In genomic region chr2:178121946-178122665, GRCm38 (mm10) we compare ENCODE assay signal across 15 mouse cellular contexts. TPM values are rescaled to one million over a fixed set of nuclear protein-coding genes. Genes with fewer than 3 reads are reported as not detected.
DNase-seq lines count a peak whose midpoint lies in the region; ATAC-seq and TF ChIP-seq lines count a peak whose summit lies in the region.
"Had no signal": no experiment of that assay in that cellular context is flagged by ENCODE, and none has a peak within 500 bp of the region (broad histone marks: within the 10 kb centered on the region; RNA-seq: fewer than 3 reads in every experiment).

No protein-coding gene starts in this region.

- H3K9me3 ChIP-seq in forebrain, embryonic 11.5 days (ENCODE audit: control insufficient read depth, low read length): no peaks in the 10 kb centered on the region
- no peaks in the 10 kb centered on the region for H3K9me3 ChIP-seq in forebrain, embryonic 13.5 days (replicated peaks)
- H3K9me3 ChIP-seq in embryonic facial prominence, embryonic 12.5 days: no peaks in the 10 kb centered on the region
- H3K9me3 ChIP-seq: liver, embryonic 13.5 days had no signal

- WGBS in forebrain, embryonic 11.5 days: 41% methylated on average over 4 of the region's 4 CpGs
- 39% methylated on average over 4 of the region's 4 CpGs for WGBS in forebrain, embryonic 13.5 days
- 19% methylated on average over 4 of the region's 4 CpGs for WGBS in embryonic facial prominence, embryonic 12.5 days

- TF ChIP-seq CTCF in layer of hippocampus, adult 2 months (conservative IDR thresholded peaks at IDR 0.05): no peak

- H3K27me3 ChIP-seq in forebrain, embryonic 11.5 days (ENCODE audit: control insufficient read depth, insufficient read depth, low read length): peaks cover 14% of the 10 kb centered on the region
- peaks cover 32% of the 10 kb centered on the region for H3K27me3 ChIP-seq in forebrain, embryonic 13.5 days
- peaks cover 25% of the 10 kb centered on the region for H3K27me3 ChIP-seq in embryonic facial prominence, embryonic 12.5 days

- H3K4me1 ChIP-seq in forebrain, embryonic 11.5 days (replicated peaks; ENCODE audit: control insufficient read depth, insufficient read depth, low read length): 0 out of 2 replicates have a peak, but pooled peaks cover 2% of the 10 kb centered on the region
- H3K4me1 ChIP-seq in forebrain, embryonic 13.5 days: peaks cover 10% of the 10 kb centered on the region
- H3K4me1 ChIP-seq in embryonic facial prominence, embryonic 12.5 days: peaks cover 27% of the 10 kb centered on the region
- H3K4me1 ChIP-seq: liver, embryonic 13.5 days had no signal

- no peak overlapping the region for H3K27ac ChIP-seq in forebrain, embryonic 11.5 days (ENCODE audit: low read depth, low read length)
- no peak overlapping the region for H3K27ac ChIP-seq in forebrain, embryonic 13.5 days
- no peak overlapping the region for H3K27ac ChIP-seq in layer of hippocampus, adult 2 months
- H3K27ac ChIP-seq in embryonic facial prominence, embryonic 12.5 days: 0 out of 2 replicates have a peak overlapping the region, but pooled peaks have one; percentile 23
- H3K27ac ChIP-seq: heart, adult 2 months; liver, embryonic 13.5 days had no signal

- no peak for ATAC-seq in forebrain, embryonic 11.5 days (replicated peaks; ENCODE audit: low FRiP score)
- ATAC-seq in forebrain, embryonic 13.5 days: no peak
- ATAC-seq in embryonic facial prominence, embryonic 12.5 days (ENCODE audit: insufficient number of reproducible peaks, insufficient read depth, low FRiP score, low TSS enrichment): peak; percentile 36; the same call in 1 of the 2 replicates
- ATAC-seq: forebrain, postnatal 0 days had no signal

- H3K4me3 ChIP-seq in forebrain, embryonic 11.5 days (ENCODE audit: low read depth, low read length): no peak overlapping the region
- no peak overlapping the region for H3K4me3 ChIP-seq in forebrain, embryonic 13.5 days
- no peak overlapping the region for H3K4me3 ChIP-seq in layer of hippocampus, adult 2 months
- H3K4me3 ChIP-seq in embryonic facial prominence, embryonic 12.5 days: no peak overlapping the region
- H3K4me3 ChIP-seq: heart, adult 2 months; liver, embryonic 13.5 days had no signal

- H3K4me2 ChIP-seq in forebrain, embryonic 11.5 days (ENCODE audit: low read depth, low read length, severe bottlenecking): no peak overlapping the region
- H3K4me2 ChIP-seq in forebrain, embryonic 13.5 days: no peak overlapping the region
- no peak overlapping the region for H3K4me2 ChIP-seq in embryonic facial prominence, embryonic 12.5 days (replicated peaks)
- H3K4me2 ChIP-seq: liver, embryonic 13.5 days had no signal

- H3K9ac ChIP-seq in forebrain, embryonic 11.5 days (ENCODE audit: low read length): no peak overlapping the region
- H3K9ac ChIP-seq in forebrain, embryonic 13.5 days: no peak overlapping the region
- H3K9ac ChIP-seq in embryonic facial prominence, embryonic 12.5 days: no peak overlapping the region
- H3K9ac ChIP-seq: forebrain, postnatal 0 days; liver, embryonic 13.5 days had no signal

- no peaks in the 10 kb centered on the region for H3K36me3 ChIP-seq in forebrain, embryonic 11.5 days (ENCODE audit: control insufficient read depth, insufficient read depth, low read length)
- H3K36me3 ChIP-seq in forebrain, embryonic 13.5 days (ENCODE audit: poor library complexity, severe bottlenecking): no peaks in the 10 kb centered on the region
- no peaks in the 10 kb centered on the region for H3K36me3 ChIP-seq in embryonic facial prominence, embryonic 12.5 days
- H3K36me3 ChIP-seq: liver, embryonic 13.5 days had no signal

- DNase-seq in forebrain, embryonic 11.5 days (ENCODE audit: low spot score): peak; percentile 50
- peak; percentile 1 for DNase-seq in layer of hippocampus, adult 11-12 months (ENCODE audit: low spot score)
- DNase-seq in layer of hippocampus, adult 2 months (ENCODE audit: low spot score in 2 of 2): no peak
- DNase-seq in cerebellum, adult 9-10 months: peak; percentile 41
- no peak for DNase-seq in c-Kit-positive CD71-positive TER-119-positive erythroid progenitor cells, embryonic 14.5 days (ENCODE audit: low spot score)
- DNase-seq in spleen, postnatal 4 days (ENCODE audit: low spot score in 2 of 2): no peak
- DNase-seq: forebrain, postnatal 0 days; heart, adult 2 months; kidney, adult 8-10 months; liver, embryonic 13.5 days; lung, postnatal 36 days had no signal

RNA-seq across cellular contexts. Expression of gene Phactr3, which starts 3.3 kb away (rescaled TPM):
- 11.3 and 13.5 TPM in 2 replicates for polyA plus RNA-seq in forebrain, embryonic 11.5 days (2014; fragmentation: Nextera tagmentation; extraction: Ambion mirVana)
- 27.0 and 29.9 TPM in 2 replicates for polyA plus RNA-seq in forebrain, embryonic 13.5 days (2015; fragmentation: Nextera tagmentation; extraction: Ambion mirVana)
- total RNA-seq in layer of hippocampus, adult 2 months (2021): 100 to 1,000 TPM; 139 to 141 TPM
- 3.1 and 3.4 TPM in 2 replicates for polyA plus RNA-seq in embryonic facial prominence, embryonic 12.5 days (2016; fragmentation: Nextera tagmentation; extraction: Ambion mirVana)
- total RNA-seq: hematopoietic stem cell, adult 5-6 weeks had no signal
- polyA plus RNA-seq: C2C12 had no signal

RNA-seq across cellular contexts. Expression of gene Zfp931, which starts 43.8 kb away (rescaled TPM):
- polyA plus RNA-seq in forebrain, embryonic 11.5 days (2014; fragmentation: Nextera tagmentation; extraction: Ambion mirVana): 15.3 and 19.7 TPM in 2 replicates
- polyA plus RNA-seq in forebrain, embryonic 13.5 days (2015; fragmentation: Nextera tagmentation; extraction: Ambion mirVana): 15.5 and 16.8 TPM in 2 replicates
- total RNA-seq in layer of hippocampus, adult 2 months (2021): 10 to 100 TPM; 27.0 to 29.1 TPM
- 20.4 and 20.8 TPM in 2 replicates for polyA plus RNA-seq in embryonic facial prominence, embryonic 12.5 days (2016; fragmentation: Nextera tagmentation; extraction: Ambion mirVana)

Comparison
In these comparisons a context has a peak if more than half of its experiments do, and no peak if none do; other contexts are left out.
1. DNase-seq: peak in forebrain, embryonic 11.5 days (single experiment), layer of hippocampus, adult 11-12 months (single experiment) and cerebellum, adult 9-10 months (single experiment); none in layer of hippocampus, adult 2 months (0 of 2), c-Kit-positive CD71-positive TER-119-positive erythroid progenitor cells, embryonic 14.5 days (single experiment) and spleen, postnatal 4 days (0 of 2).